Mouse (Mus musculus) hindbrain, embryonic 11.5 days (tissue): ENCODE measurements around the gene Slc24a3. TPM values are rescaled to one million over a fixed set of nuclear protein-coding genes. Genes with fewer than 3 reads are reported as not detected.

ENCODE experiments used
- ATAC-seq: fragments of 200-750 bp; cut with Nextera tagmentation; 2 replicates; pipeline ENCODE4 v1.8.0; 2017; ENCODE audit warnings: mild to moderate bottlenecking, moderate TSS enrichment, moderate library complexity; ENCODE audit not compliant: low FRiP score
- DNase-seq: peaks from one replicate; pipeline ENCODE4 v3.0.0-alpha.2; 2015; ENCODE audit warnings: low spot score
- H3K27ac ChIP-seq: fragments of 300-500 bp; sonication (generic); 2 replicates; pipeline ENCODE4 v1.5.1; 2014; ENCODE audit warnings: mild to moderate bottlenecking, low read depth, low read length
- H3K27me3 ChIP-seq: fragments of 300-500 bp; sonication (generic); 2 replicates; pipeline ENCODE4 v1.6.1; 2014; ENCODE audit warnings: mild to moderate bottlenecking, low read length, moderate library complexity, mixed read lengths; ENCODE audit not compliant: control insufficient read depth, insufficient read depth
- H3K36me3 ChIP-seq: fragments of 300-500 bp; sonication (generic); 2 replicates; pipeline ENCODE4 v1.6.1; 2014; ENCODE audit warnings: mild to moderate bottlenecking, low read length, moderate library complexity, mixed read lengths; ENCODE audit not compliant: control insufficient read depth, insufficient read depth
- H3K4me1 ChIP-seq: fragments of 300-500 bp; sonication (generic); replicated peaks from 2 replicates; pipeline ENCODE4 v1.6.1; 2014; ENCODE audit warnings: low read length, mixed read lengths; ENCODE audit not compliant: control insufficient read depth, insufficient read depth
- H3K4me2 ChIP-seq: fragments of 300-500 bp; sonication (generic); replicated peaks from 2 replicates; pipeline ENCODE4 v1.6.1; 2014; ENCODE audit warnings: mild to moderate bottlenecking, low read depth, low read length
- H3K4me3 ChIP-seq: fragments of 300-500 bp; sonication (generic); 2 replicates; pipeline ENCODE4 v1.5.1; 2014; ENCODE audit warnings: low read depth, low read length
- H3K9ac ChIP-seq: fragments of 300-500 bp; sonication (generic); 2 replicates; pipeline ENCODE4 v1.6.1; 2014; ENCODE audit warnings: low read depth, low read length
- H3K9me3 ChIP-seq: fragments of 300-500 bp; sonication (generic); 2 replicates; pipeline ENCODE4 v1.6.1; 2016; ENCODE audit warnings: low read length; ENCODE audit not compliant: control insufficient read depth
- WGBS: fragments of 180-500 bp; shearing (Covaris S2); extraction: QIAGEN DNeasy Blood & Tissue Kit; methylation state at CpG from one replicate; pipeline ENCODE4 v1.1.7; 2014; 5-methylcytosine and 5-hydroxymethylcytosine counted together
- polyA plus RNA-seq: library from polyadenylated mRNA; unstranded; fragments of >200 nt; fragmentation: Nextera tagmentation; extraction: Ambion mirVana; gene quantifications from 2 replicates; pipeline ENCODE4 v1.2.1, GENCODE M21; 2014

Slc24a3 gene
- polyA plus RNA-seq, 1 experiment from 2014 or later, result 2.5 TPM

DNA sequence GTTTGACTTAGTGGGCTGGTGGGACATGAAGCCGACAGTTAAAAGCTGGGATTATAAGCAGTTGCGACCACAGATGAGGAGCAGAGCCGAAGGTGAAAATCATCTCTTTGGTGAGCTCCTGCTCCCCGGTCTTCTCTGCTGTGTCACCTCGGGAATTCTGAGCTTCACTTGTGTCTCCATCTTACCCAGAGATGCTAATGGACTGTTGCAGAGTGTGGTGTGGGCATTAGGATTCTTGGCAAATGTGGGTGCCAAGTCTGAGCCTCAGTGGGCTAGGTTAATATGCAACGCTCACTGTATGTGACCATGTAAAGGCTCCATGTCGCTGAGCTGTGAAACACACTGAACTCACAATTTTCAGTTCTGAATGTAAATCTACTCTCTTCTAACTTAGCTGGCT is 7.5 kb downstream of the Slc24a3 start:
- Histone ChIP-seq H3K4me2 (no peak overlapping the region), H3K36me3 (no peaks in the 10 kb centered on the region), H3K4me1 (no peaks in the 10 kb centered on the region), H3K9ac (no peak overlapping the region), H3K27ac (no peak overlapping the region), H3K9me3 (no peaks in the 10 kb centered on the region), H3K27me3 (no peaks in the 10 kb centered on the region), H3K4me3 (no peak overlapping the region)
- WGBS, result 87% methylated on average over 7 of the region's 7 CpGs
- DNase-seq (no peak), ATAC-seq (no peak)

DNA sequence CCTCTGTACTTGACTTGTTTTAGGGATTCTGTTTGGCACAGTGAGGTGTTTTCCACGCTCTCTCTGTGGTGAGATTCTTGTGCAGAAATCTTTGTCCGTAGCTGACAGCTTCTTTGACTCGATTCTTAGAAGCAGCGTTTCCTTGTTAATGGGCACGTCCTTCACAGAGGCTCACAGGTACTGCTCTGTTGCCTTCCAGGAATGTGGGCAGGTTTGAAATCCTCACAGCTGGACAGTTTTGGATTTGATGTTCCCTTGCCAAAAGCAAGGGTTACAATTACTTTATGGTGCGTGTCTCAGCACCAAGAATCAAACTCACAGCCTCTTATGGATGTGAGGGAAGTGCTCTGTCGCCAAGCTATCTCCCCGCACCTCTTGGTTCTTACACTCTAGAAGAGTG is 14.9 kb downstream of the Slc24a3 start:
- ATAC-seq, result no peak
- DNase-seq, result no peak
- H3K36me3 ChIP-seq, result no peaks in the 10 kb centered on the region
- H3K27me3 ChIP-seq, result no peaks in the 10 kb centered on the region
- H3K4me2 ChIP-seq, result no peak overlapping the region
- H3K9ac ChIP-seq, result no peak overlapping the region
- 75% methylated on average over 8 of the region's 8 CpGs for WGBS
- H3K4me1 ChIP-seq, result no peaks in the 10 kb centered on the region
- H3K27ac ChIP-seq, result no peak overlapping the region
- H3K9me3 ChIP-seq, result no peaks in the 10 kb centered on the region
- H3K4me3 ChIP-seq, result no peak overlapping the region

DNA sequence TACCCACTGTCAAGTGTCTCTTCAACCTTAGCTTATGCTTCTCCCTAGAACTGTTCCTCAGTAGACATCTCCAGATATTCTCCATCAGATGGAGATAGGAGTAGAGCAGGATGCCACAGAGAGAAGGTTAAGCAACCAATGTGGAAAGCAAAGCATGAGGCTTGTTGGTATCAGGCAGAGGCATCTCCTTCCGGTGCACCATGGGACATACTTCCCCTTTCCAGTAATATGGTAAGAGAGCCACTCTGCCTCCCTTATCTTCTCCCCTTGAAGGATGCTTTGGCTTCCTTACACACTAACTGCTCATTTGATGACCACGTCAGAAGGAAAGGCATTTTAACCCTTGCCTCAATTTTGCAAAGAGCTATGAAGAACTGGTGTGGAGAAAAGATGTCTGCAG is 21.3 kb downstream of the Slc24a3 start:
- Histone ChIP-seq H3K4me2 (no peak overlapping the region), H3K9ac (no peak overlapping the region), H3K36me3 (no peaks in the 10 kb centered on the region), H3K4me1 (no peaks in the 10 kb centered on the region), H3K27ac (no peak overlapping the region), H3K4me3 (no peak overlapping the region), H3K9me3 (no peaks in the 10 kb centered on the region), H3K27me3 (no peaks in the 10 kb centered on the region)
- WGBS, result 83% methylated on average over 2 of the region's 2 CpGs
- ATAC-seq (no peak), DNase-seq (no peak)

DNA sequence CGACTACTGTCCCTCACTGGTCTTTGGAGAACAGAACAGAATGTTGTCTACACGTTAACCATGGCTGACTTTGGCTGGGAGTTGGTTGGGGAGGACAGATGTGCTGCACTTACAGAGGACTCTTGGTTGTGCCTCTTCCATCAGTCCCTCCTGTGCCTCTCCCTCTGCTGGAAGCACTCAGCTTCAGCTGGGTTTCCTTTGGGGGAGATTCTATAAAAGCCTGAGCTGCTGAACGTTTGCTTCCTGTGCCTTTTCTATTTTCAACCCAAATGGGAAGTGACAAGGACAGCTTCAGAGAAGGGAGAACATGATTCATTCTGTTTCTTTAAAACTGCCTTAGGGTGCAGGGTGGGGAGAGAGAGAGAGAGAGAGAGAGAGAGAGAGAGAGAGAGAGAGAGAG is 28.5 kb downstream of the Slc24a3 start:
- Histone ChIP-seq H3K9ac (no peak overlapping the region), H3K27ac (no peak overlapping the region), H3K4me1 (no peaks in the 10 kb centered on the region), H3K27me3 (no peaks in the 10 kb centered on the region), H3K36me3 (no peaks in the 10 kb centered on the region), H3K4me3 (no peak overlapping the region), H3K9me3 (no peaks in the 10 kb centered on the region), H3K4me2 (no peak overlapping the region)
- DNase-seq (no peak), ATAC-seq (no peak)
- 85% methylated on average over 3 of the region's 3 CpGs for WGBS

DNA sequence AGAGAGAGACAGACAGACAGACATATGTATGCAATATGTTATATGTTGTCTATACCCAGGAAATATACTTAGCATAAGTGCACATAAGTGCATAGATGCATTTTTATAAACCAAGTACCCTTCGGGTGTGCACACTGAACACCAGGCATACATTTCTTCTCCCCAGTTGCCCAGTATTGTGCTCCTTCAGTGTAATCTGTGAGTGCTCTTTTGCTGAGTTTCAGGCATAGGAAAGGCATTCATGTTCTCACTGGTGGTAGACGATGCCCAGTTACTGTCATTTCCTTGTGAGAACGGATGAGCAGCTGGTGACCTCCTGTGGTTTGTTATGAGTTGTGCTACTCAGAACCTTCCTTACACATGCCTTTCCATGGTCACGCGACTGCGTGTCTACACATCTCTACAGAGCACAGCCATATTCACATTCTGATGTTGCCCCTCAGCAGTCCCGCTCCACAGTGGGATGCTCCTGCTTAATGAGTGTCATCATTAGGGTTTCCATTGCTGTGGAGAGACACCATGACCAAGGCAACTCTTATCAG is 29.0 kb downstream of the Slc24a3 start:
- H3K4me1 ChIP-seq, result no peaks in the 10 kb centered on the region
- no peak overlapping the region for H3K4me2 ChIP-seq
- no peak overlapping the region for H3K4me3 ChIP-seq
- no peaks in the 10 kb centered on the region for H3K9me3 ChIP-seq
- H3K27me3 ChIP-seq, result no peaks in the 10 kb centered on the region
- ATAC-seq, result no peak
- no peak overlapping the region for H3K9ac ChIP-seq
- 93% methylated on average over 7 of the region's 7 CpGs for WGBS
- no peak for DNase-seq
- H3K36me3 ChIP-seq, result no peaks in the 10 kb centered on the region
- no peak overlapping the region for H3K27ac ChIP-seq

DNA sequence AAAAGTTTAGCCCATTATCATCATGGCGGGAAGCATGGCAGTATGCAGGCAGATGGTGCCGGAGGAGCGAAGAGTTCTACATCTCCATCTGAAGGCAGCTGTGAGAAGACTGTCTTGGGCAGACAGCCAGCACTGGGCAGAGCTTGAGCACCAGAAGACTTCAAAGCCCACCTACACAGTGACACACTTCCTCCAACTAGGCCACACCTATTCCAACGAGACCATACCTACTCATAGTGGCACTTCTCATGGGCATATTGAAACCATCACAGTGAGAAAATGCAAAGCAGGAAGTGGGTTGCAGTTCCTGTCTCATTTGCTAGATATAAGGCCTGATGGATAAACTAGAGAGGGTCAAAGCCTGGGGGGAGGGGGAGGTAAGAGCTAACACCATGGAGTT is 29.5 kb downstream of the Slc24a3 start:
- ATAC-seq, result no peak
- H3K4me1 ChIP-seq, result no peaks in the 10 kb centered on the region
- no peak overlapping the region for H3K4me2 ChIP-seq
- no peak overlapping the region for H3K9ac ChIP-seq
- 94% methylated on average over 4 of the region's 4 CpGs for WGBS
- no peaks in the 10 kb centered on the region for H3K36me3 ChIP-seq
- no peaks in the 10 kb centered on the region for H3K27me3 ChIP-seq
- H3K27ac ChIP-seq, result no peak overlapping the region
- DNase-seq, result no peak
- no peak overlapping the region for H3K4me3 ChIP-seq
- H3K9me3 ChIP-seq, result no peaks in the 10 kb centered on the region

DNA sequence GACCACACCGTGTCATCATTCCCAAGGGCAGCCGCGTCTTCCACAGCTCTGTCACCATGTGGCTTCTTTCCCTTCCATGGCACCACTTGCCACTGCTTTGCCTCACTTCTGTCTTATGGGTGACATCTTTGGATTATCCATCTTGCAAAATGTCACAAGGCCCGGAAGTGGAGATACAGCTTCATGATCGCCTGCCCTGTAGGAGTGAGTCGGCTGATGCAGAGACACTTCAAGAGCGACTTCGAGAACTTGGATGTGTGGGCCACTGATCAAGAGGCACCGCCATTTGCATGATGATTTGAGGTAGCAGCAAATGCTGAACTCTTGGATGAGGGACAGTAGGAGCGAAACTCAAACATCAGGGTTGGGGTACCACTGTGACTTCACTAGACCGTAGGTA is 46.0 kb downstream of the Slc24a3 start:
- H3K4me1 ChIP-seq, result no peaks in the 10 kb centered on the region
- H3K27me3 ChIP-seq, result no peaks in the 10 kb centered on the region
- no peak for DNase-seq
- no peaks in the 10 kb centered on the region for H3K9me3 ChIP-seq
- ATAC-seq, result no peak
- no peak overlapping the region for H3K4me3 ChIP-seq
- H3K36me3 ChIP-seq, result no peaks in the 10 kb centered on the region
- H3K27ac ChIP-seq, result no peak overlapping the region
- H3K4me2 ChIP-seq, result no peak overlapping the region
- WGBS, result 97% methylated on average over 11 of the region's 11 CpGs
- H3K9ac ChIP-seq, result no peak overlapping the region

DNA sequence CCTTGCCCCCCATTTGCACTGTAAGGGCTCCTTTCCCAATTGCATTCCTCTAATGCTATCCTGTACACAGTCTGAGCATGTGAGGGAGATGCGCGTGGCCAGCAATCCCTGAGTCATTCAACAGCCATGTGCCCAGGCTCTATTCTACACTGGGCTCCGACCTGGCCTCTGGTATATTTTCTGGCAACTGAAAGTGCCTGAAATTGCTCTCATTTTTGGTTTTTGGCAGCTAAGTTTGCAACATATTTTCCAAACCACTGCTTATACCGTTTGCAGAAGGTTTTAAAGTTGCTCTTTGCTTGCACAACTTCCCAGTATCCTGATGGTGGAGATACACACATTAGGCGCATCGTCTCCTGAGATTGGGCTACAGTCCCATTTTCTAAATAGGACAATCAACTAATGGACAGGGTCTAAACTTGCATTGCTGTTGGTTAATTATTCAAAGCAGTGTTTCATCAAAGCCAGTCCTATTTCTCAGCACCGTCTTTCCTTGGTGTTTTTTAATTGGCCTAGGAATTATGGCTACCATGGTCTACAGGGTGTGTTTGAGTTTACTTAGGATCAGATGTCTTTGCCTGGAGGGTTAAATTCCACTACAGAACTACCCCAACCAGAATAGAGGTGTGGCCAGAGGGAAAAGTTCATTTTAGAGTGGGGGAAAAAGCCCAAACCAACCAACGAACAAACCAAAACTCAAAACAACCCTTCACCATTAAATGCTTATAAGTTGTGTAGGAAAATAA is 46.7 kb downstream of the Slc24a3 start:
- no peak overlapping the region for H3K27ac ChIP-seq
- no peaks in the 10 kb centered on the region for H3K27me3 ChIP-seq
- no peak overlapping the region for H3K9ac ChIP-seq
- ATAC-seq (no peak), DNase-seq (no peak)
- no peak overlapping the region for H3K4me3 ChIP-seq
- 89% methylated on average over 8 of the region's 8 CpGs for WGBS
- no peaks in the 10 kb centered on the region for H3K4me1 ChIP-seq
- H3K9me3 ChIP-seq, result no peaks in the 10 kb centered on the region
- no peak overlapping the region for H3K4me2 ChIP-seq
- H3K36me3 ChIP-seq, result no peaks in the 10 kb centered on the region

DNA sequence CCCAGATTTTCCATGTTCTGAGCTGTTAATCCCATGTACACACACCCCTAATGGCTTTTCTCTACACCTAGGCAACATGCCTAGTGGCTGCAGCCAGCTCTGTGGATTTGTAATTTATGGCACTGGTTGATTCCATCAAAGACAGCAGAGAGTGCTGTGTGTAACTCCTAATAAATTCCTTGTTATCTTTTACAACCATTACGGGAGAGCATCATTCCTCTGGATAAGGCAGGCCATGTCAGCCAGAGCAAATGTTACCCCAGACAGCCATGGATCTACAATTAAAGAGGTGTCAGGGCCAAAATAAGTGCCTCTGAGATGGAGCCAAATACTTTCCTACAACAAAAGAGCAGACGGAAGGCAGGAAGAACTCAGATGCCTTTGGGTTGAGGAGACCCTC is 49.0 kb downstream of the Slc24a3 start:
- no peaks in the 10 kb centered on the region for H3K9me3 ChIP-seq
- DNase-seq (no peak), ATAC-seq (no peak)
- H3K4me2 ChIP-seq, result no peak overlapping the region
- H3K27ac ChIP-seq, result no peak overlapping the region
- H3K9ac ChIP-seq, result no peak overlapping the region
- no peaks in the 10 kb centered on the region for H3K27me3 ChIP-seq
- no peaks in the 10 kb centered on the region for H3K4me1 ChIP-seq
- no peaks in the 10 kb centered on the region for H3K36me3 ChIP-seq
- no peak overlapping the region for H3K4me3 ChIP-seq
- WGBS, result 88% methylated on average over 2 of the region's 2 CpGs
